Mouse (Mus musculus): ENCODE results near the gene 2300009A05Rik. TPM values are rescaled to one million over a fixed set of nuclear protein-coding genes. Genes with fewer than 3 reads are reported as not detected.

Gene 2300009A05Rik
- polyA plus RNA-seq, 1 experiment from 2014 or later: 29.6 TPM

- H3K4me2 ChIP-seq: no peak overlapping the region
- H3K4me1 ChIP-seq (replicated peaks): peaks cover 10% of the 10 kb centered on the region; the same call in 1 of the 2 replicates
- DNase-seq (no peak), ATAC-seq (ENCODE audit: low read depth) (no peak)
- H3K27ac ChIP-seq: no peak overlapping the region
- WGBS (ENCODE audit: insufficient replicate concordance): 46% methylated on average over 1 of the region's 1 CpGs
- H3K9ac ChIP-seq: no peak overlapping the region
- H3K27me3 ChIP-seq: no peaks in the 10 kb centered on the region
- no peaks in the 10 kb centered on the region for H3K36me3 ChIP-seq
- no peak overlapping the region for H3K4me3 ChIP-seq (replicated peaks)
- no peaks in the 10 kb centered on the region for H3K9me3 ChIP-seq (replicated peaks)
Observed at GRCm38 (mm10) chr9:63348146-63348545, 50.9 kb downstream of the 2300009A05Rik start.

- H3K27ac ChIP-seq: no peak overlapping the region
- no peak overlapping the region for H3K4me2 ChIP-seq
- 71% methylated on average over 6 of the region's 6 CpGs for WGBS (ENCODE audit: insufficient replicate concordance)
- H3K4me3 ChIP-seq (replicated peaks): no peak overlapping the region
- no peaks in the 10 kb centered on the region for H3K9me3 ChIP-seq (replicated peaks)
- H3K4me1 ChIP-seq (replicated peaks): peaks cover 10% of the 10 kb centered on the region; the same call in 1 of the 2 replicates
- H3K36me3 ChIP-seq: no peaks in the 10 kb centered on the region
- no peaks in the 10 kb centered on the region for H3K27me3 ChIP-seq
- no peak overlapping the region for H3K9ac ChIP-seq
- ATAC-seq (ENCODE audit: low read depth) (no peak), DNase-seq (no peak)
Observed at GRCm38 (mm10) chr9:63346029-63346428, 53.0 kb downstream of the 2300009A05Rik start.

Other genes with a start within 250 kb of the 2300009A05Rik start
- 10.5 and 11.0 TPM in 2 replicates for gene Map2k5, start 21.3 kb downstream of the 2300009A05Rik start, polyA plus RNA-seq (2015; fragmentation: Nextera tagmentation; extraction: Ambion mirVana)
- gene Iqch, start 203.2 kb upstream of the 2300009A05Rik start, polyA plus RNA-seq (2015; fragmentation: Nextera tagmentation; extraction: Ambion mirVana): not detected in 2 replicates
- gene Aagab, start 203.4 kb upstream of the 2300009A05Rik start, polyA plus RNA-seq (2015; fragmentation: Nextera tagmentation; extraction: Ambion mirVana): 17.2 and 23.6 TPM in 2 replicates